Mouse (Mus musculus) heart, postnatal 0 days (tissue): ENCODE results near the gene Tma7. TPM values are rescaled to one million over a fixed set of nuclear protein-coding genes. Genes with fewer than 3 reads are reported as not detected.

ENCODE experiments used
- ATAC-seq: fragments of 200-750 bp; cut with Nextera tagmentation; 2 replicates; pipeline ENCODE4 v1.8.0; 2017; ENCODE audit warnings: low read depth, moderate number of reproducible peaks, moderate library complexity; ENCODE audit not compliant: insufficient read depth
- DNase-seq: peaks from one replicate; pipeline ENCODE4 v3.0.0-alpha.2; 2016; ENCODE audit warnings: low spot score
- H3K27ac ChIP-seq: fragments of 300-500 bp; sonication (generic); 2 replicates; pipeline ENCODE4 v1.5.1; 2014; ENCODE audit warnings: low read depth, mild to moderate bottlenecking
- H3K27me3 ChIP-seq: fragments of 300-500 bp; sonication (generic); 2 replicates; pipeline ENCODE4 v1.6.1; 2014; ENCODE audit warnings: low read length, mixed read lengths; ENCODE audit not compliant: control insufficient read depth, insufficient read depth
- H3K36me3 ChIP-seq: fragments of 300-500 bp; sonication (generic); replicated peaks from 2 replicates; pipeline ENCODE4 v1.6.1; 2014; ENCODE audit warnings: low read length, mixed read lengths; ENCODE audit not compliant: control insufficient read depth, insufficient read depth
- H3K4me1 ChIP-seq: fragments of 300-500 bp; sonication (generic); 2 replicates; pipeline ENCODE4 v1.6.1; 2014; ENCODE audit warnings: antibody characterized with exemption; ENCODE audit not compliant: control insufficient read depth, insufficient read depth
- H3K4me2 ChIP-seq: fragments of 300-500 bp; sonication (generic); 2 replicates; pipeline ENCODE4 v1.6.1; 2014; ENCODE audit warnings: low read depth, mild to moderate bottlenecking, low read length, moderate library complexity
- H3K4me3 ChIP-seq: fragments of 300-500 bp; sonication (generic); 2 replicates; pipeline ENCODE4 v1.5.1; 2014; ENCODE audit warnings: low read depth, low read length
- H3K9ac ChIP-seq: fragments of 300-500 bp; sonication (generic); replicated peaks from 2 replicates; pipeline ENCODE4 v1.6.1; 2014; ENCODE audit warnings: low read depth, low read length, mixed read lengths
- H3K9me3 ChIP-seq: fragments of 300-500 bp; sonication (generic); replicated peaks from 2 replicates; pipeline ENCODE4 v1.6.1; 2016; ENCODE audit warnings: low read length; ENCODE audit not compliant: control insufficient read depth
- CTCF ChIP-seq: IDR thresholded peaks from 2 replicates; pipeline ENCODE4 v1.5.1; 2016; ENCODE audit warnings: antibody characterized with exemption, control low read depth, low read depth
- EP300 ChIP-seq: IDR thresholded peaks from 2 replicates; pipeline ENCODE4 v1.6.1; 2016; ENCODE audit warnings: antibody characterized with exemption, low read depth
- WGBS: fragments of 180-500 bp; shearing (Covaris S2); extraction: QIAGEN DNeasy Blood & Tissue Kit; methylation state at CpG from one replicate; pipeline ENCODE4 v1.1.7; 2014; 5-methylcytosine and 5-hydroxymethylcytosine counted together
- polyA plus RNA-seq: library from polyadenylated mRNA; unstranded; fragments of >200 nt; fragmentation: Nextera tagmentation; extraction: Ambion mirVana; gene quantifications from 2 replicates; pipeline ENCODE4 v1.2.1, GENCODE M21; 2015
- total RNA-seq: library from RNA; depleted of rRNA; stranded (reverse); fragments of >200 nt; gene quantifications from 2 replicates; pipeline ENCODE4 v1.2.3, GENCODE M21; 2014; ENCODE audit warnings: low replicate concordance; rRNA removed

Gene Tma7
- total and polyA plus RNA-seq, 2 experiments from 2014 or later, result 74.5 to 490 TPM

DNA sequence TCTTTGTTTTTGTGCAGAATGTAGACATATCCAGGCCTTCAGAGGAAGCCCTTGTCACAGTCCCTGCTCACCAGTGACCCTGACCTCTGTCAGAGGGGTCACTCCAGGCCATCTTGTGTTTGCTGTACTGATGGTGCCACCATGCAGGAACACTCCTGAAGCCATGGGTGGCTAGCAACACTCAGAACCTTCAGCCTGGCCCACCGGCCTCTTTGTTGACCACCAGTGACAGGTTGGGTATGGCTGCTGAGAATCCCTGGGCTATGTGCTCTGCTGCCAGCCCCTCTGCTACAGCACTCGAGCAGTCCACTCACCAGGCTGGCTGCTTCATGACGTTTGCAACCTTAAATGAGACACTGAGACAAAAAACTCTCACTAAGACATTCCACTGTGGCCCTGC, 52.1 kb downstream of the Tma7 start:
- no peak for TF ChIP-seq CTCF
- no peak for TF ChIP-seq EP300
- WGBS, result 63% methylated on average over 3 of the region's 3 CpGs

DNA sequence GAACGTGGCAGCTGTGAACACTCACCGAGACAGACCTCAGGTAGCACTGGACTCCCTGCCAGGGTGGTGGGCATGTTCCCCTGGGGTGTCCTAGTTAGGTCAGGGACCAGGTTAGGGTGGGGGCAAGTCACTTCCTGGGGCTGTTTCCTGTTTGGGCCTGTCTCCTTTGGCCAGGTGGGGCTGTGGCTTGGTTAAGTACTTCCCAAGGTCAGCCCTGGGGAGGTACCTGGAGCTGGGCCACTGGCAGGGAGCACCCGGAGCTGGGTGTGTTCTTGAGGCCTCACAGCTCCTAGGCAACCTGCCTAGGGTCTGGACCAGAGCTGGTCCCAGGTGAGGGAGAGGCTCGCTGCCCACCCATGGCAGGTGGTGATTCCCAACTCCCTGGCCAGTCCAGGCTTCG, 53.5 kb downstream of the Tma7 start:
- no peak for DNase-seq
- Histone ChIP-seq H3K27ac (no peak overlapping the region), H3K27me3 (no peaks in the 10 kb centered on the region), H3K4me2 (no peak overlapping the region), H3K36me3 (no peaks in the 10 kb centered on the region), H3K4me1 (no peaks in the 10 kb centered on the region), H3K9me3 (no peaks in the 10 kb centered on the region), H3K4me3 (no peak overlapping the region), H3K9ac (no peak overlapping the region)
- WGBS, result 59% methylated on average over 5 of the region's 5 CpGs
- TF ChIP-seq EP300 (no peak), CTCF (no peak)
- ATAC-seq, result no peak

More for the DNA sequence above, 52.1 kb downstream of the Tma7 start:
- DNase-seq (no peak), ATAC-seq (no peak)
- no peak overlapping the region for H3K4me3 ChIP-seq
- H3K4me2 ChIP-seq, result no peak overlapping the region
- no peaks in the 10 kb centered on the region for H3K36me3 ChIP-seq
- H3K9me3 ChIP-seq, result no peaks in the 10 kb centered on the region
- no peaks in the 10 kb centered on the region for H3K4me1 ChIP-seq
- H3K27me3 ChIP-seq, result no peaks in the 10 kb centered on the region
- no peak overlapping the region for H3K27ac ChIP-seq
- no peak overlapping the region for H3K9ac ChIP-seq

DNA sequence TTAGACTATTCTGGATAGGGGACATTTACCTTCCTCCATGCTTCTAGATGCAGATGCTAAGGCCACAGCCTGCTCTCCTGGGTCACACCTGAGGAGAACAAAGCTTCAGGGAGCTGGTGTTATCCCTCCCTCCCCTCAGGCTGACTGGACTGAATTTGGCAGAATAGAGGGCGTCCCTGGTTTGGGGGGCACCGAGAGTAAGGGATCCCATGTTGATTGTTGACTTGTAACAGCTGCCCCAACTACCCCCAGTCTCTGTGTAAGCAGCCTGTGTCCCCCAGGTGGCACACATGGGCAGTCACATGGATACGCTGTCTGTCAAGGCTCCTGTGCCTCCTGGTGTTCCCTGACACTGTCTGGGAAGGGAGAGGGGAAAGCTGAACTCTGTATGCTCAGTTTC, 54.0 kb downstream of the Tma7 start:
- Histone ChIP-seq H3K9ac (no peak overlapping the region), H3K4me2 (no peak overlapping the region), H3K4me3 (no peak overlapping the region), H3K4me1 (no peaks in the 10 kb centered on the region), H3K9me3 (no peaks in the 10 kb centered on the region), H3K27ac (no peak overlapping the region), H3K36me3 (no peaks in the 10 kb centered on the region), H3K27me3 (no peaks in the 10 kb centered on the region)
- ATAC-seq (no peak), DNase-seq (no peak)
- 86% methylated on average over 3 of the region's 3 CpGs for WGBS
- no peak for TF ChIP-seq EP300
- TF ChIP-seq CTCF, result no peak

DNA sequence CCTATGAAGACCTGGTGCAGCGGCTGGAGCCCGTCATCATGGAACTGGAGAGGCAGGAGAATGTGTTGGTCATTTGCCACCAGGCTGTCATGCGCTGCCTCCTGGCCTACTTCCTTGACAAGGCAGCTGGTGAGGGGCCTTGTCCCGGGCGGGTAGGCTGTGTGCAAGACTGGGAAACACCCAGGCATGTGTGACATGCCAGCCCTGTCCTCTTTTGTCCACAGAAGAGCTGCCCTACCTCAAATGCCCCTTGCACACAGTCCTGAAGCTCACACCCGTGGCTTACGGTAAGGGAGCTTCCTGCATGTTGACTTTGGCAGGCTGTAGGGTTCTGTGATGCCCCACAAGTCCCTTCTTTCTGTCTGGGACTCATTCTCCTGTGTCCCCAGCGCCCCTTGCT, 54.9 kb downstream of the Tma7 start:
- Histone ChIP-seq H3K27ac (peak overlapping the region; percentile 48; the same call in 1 of the 2 replicates), H3K27me3 (no peaks in the 10 kb centered on the region), H3K36me3 (no peaks in the 10 kb centered on the region), H3K4me2 (no peak overlapping the region), H3K4me3 (no peak overlapping the region), H3K9ac (no peak overlapping the region), H3K9me3 (no peaks in the 10 kb centered on the region), H3K4me1 (no peaks in the 10 kb centered on the region)
- DNase-seq (peak; percentile 50), ATAC-seq (peak; percentile 81)
- TF ChIP-seq EP300, result no peak
- WGBS, result 41% methylated on average over 8 of the region's 8 CpGs

Other genes starting within 250 kb of the Tma7 start
- 3.6 and 5.7 TPM in 2 replicates for gene Slc26a6, start 229.3 kb downstream of the Tma7 start, total RNA-seq
- gene Slc26a6, start 229.3 kb downstream of the Tma7 start, polyA plus RNA-seq, result 8.8 and 9.3 TPM in 2 replicates
- not detected in 2 replicates for gene Tmem89, start 168.0 kb downstream of the Tma7 start, total RNA-seq
- not detected in 2 replicates for gene Tmem89, start 168.0 kb downstream of the Tma7 start, polyA plus RNA-seq
- 1,707 and 1,762 TPM in 2 replicates for gene Uqcrc1, start 146.0 kb downstream of the Tma7 start, total RNA-seq
- 1,738 and 1,782 TPM in 2 replicates for gene Uqcrc1, start 146.0 kb downstream of the Tma7 start, polyA plus RNA-seq
- gene Col7a1, start 129.0 kb downstream of the Tma7 start, total RNA-seq, result 0.58 and 1.3 TPM in 2 replicates
- 0.47 and 0.57 TPM in 2 replicates for gene Col7a1, start 129.0 kb downstream of the Tma7 start, polyA plus RNA-seq
- not detected in 2 replicates for gene Ucn2, start 96.6 kb downstream of the Tma7 start, total RNA-seq
- not detected in 2 replicates for gene Ucn2, start 96.6 kb downstream of the Tma7 start, polyA plus RNA-seq
- 4.0 and 7.6 TPM in 2 replicates for gene Pfkfb4, start 90.8 kb downstream of the Tma7 start, total RNA-seq
- 2.3 and 3.1 TPM in 2 replicates for gene Pfkfb4, start 90.8 kb downstream of the Tma7 start, polyA plus RNA-seq
- 76.9 and 102 TPM in 2 replicates for gene Shisa5, start 44.0 kb downstream of the Tma7 start, total RNA-seq
- gene Shisa5, start 44.0 kb downstream of the Tma7 start, polyA plus RNA-seq, result 49.0 and 51.8 TPM in 2 replicates
- gene Trex1, start 22.9 kb downstream of the Tma7 start, total RNA-seq, result 21.6 and 44.2 TPM in 2 replicates
- 14.5 and 14.6 TPM in 2 replicates for gene Trex1, start 22.9 kb downstream of the Tma7 start, polyA plus RNA-seq
- gene Atrip, start 8.5 kb downstream of the Tma7 start, total RNA-seq, result 17.1 and 31.2 TPM in 2 replicates
- 11.1 and 11.7 TPM in 2 replicates for gene Atrip, start 8.5 kb downstream of the Tma7 start, polyA plus RNA-seq
- 11.6 and 19.5 TPM in 2 replicates for gene Ccdc51, start 94 bp downstream of the Tma7 start, total RNA-seq
- gene Ccdc51, start 94 bp downstream of the Tma7 start, polyA plus RNA-seq, result 14.3 and 14.6 TPM in 2 replicates
- gene Plxnb1, start 12.8 kb upstream of the Tma7 start, total RNA-seq, result 26.1 and 54.3 TPM in 2 replicates
- gene Plxnb1, start 12.8 kb upstream of the Tma7 start, polyA plus RNA-seq, result 3.0 and 3.3 TPM in 2 replicates
- gene Fbxw21, start 79.5 kb upstream of the Tma7 start, total RNA-seq, result not detected in 2 replicates
- gene Fbxw21, start 79.5 kb upstream of the Tma7 start, polyA plus RNA-seq, result not detected in 2 replicates
- not detected in 2 replicates for gene Fbxw13, start 113.4 kb upstream of the Tma7 start, total RNA-seq
- not detected in 2 replicates for gene Fbxw13, start 113.4 kb upstream of the Tma7 start, polyA plus RNA-seq
- 1.5 TPM in 1 of 2 replicates, not detected in the other for gene Fbxw20, start 152.2 kb upstream of the Tma7 start, total RNA-seq
- not detected in 2 replicates for gene Fbxw20, start 152.2 kb upstream of the Tma7 start, polyA plus RNA-seq
- not detected in 2 replicates for gene Fbxw14, start 205.1 kb upstream of the Tma7 start, total RNA-seq
- gene Fbxw14, start 205.1 kb upstream of the Tma7 start, polyA plus RNA-seq, result not detected in 2 replicates